Mouse (Mus musculus) kidney, postnatal 36 days (tissue): Measurements from ENCODE around the gene Rnf187.

Experiments
- DNase-seq, 2 experiments: peaks; one replicate each; pipeline ENCODE4 v3.0.0; 2021 to 2022; ENCODE audit warnings: mixed read lengths in 2 of 2

Rnf187 gene

DNA sequence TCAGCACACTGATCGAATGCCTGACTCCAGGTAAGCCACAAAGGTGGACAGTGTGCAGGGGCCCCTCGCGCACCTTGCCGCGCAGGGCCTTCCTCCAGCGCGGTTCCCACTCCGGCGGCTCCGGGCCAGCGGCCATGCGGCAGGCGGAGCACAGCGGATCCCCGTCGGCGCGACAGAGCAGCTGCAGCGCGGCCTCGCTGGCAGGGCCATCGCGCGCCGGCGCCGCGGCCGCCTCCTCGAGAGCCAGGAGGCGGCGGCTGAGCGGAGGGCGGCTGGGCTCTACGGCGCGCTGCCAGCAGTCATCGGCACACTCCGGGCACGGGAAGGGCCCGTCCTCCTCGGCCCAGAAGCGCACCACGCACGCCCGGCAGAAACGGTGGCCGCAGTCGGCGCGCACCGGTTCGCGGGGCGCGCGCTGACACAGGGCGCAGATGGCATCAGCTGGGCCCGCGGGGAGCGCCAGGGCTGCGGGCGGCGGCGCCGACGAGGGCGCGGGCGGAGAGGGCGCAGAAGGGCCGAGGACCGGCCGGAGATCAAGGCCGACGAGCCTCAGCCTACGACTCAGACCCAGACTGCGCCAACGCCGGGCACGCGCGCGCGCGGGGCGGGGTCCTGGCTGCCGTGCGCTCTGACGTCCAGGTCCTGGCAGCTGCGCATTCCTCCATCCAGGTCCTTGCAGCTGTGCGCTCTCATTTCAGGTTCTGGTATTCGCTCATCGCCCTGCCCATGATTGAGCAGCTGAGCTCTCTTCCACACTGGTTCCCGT is at the start of gene Rnf187:
Gene Rnf187 (minus strand): TSS at position 595 of the 766 bp plus-strand sequence.
- DNase-seq: peak; percentile 95 to 96

DNA sequence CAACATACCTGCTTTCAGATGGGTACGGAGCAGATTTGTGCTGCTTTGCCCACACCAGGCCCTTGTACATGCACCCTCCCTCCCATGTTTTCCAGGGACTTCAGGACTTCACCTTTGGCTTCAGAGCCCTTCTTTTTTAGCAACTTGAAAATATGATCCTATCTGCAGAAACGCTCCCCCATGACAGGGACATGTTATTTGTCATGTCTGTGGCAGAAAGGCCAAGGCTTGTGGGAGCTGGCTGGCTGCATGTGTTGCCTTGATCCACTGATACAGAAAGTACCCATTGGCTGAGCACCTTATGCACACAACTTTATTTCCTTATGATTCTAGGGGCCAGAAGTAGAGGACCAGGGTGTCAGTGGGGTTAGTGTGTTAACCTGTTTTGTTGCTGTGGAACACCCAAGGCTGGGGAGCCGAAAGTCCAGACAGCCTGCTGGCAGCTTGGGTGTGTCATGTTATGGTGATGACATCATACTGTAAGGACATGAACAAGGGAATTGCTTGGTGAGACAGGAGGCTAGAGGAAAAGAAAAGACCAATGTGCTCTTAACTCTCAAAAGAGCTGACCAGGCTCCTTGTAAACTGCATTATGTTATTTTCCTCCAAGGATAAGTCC is 46.7 kb upstream of the Rnf187 start:
- DNase-seq: no peak

DNA sequence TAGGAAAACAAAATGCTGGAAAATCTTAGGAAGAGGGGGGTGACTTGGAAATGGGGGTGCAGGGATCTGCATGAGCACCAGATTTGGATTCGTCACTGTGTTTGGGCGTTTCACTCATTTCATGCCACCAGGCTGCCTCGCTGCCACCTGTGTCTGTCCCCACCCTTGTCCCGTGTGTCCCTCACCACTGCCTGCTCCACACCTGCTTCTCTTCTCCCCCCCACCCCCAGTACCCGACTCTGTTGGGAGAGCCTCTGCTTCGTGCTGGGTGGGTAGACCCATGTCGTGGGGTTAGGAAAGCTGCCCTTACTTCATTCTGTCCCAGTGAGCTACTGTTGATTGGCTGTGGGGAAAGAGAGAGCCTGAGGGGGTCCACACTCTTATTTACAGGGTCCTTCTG is 45.9 kb upstream of the Rnf187 start:
- no peak for DNase-seq

DNA sequence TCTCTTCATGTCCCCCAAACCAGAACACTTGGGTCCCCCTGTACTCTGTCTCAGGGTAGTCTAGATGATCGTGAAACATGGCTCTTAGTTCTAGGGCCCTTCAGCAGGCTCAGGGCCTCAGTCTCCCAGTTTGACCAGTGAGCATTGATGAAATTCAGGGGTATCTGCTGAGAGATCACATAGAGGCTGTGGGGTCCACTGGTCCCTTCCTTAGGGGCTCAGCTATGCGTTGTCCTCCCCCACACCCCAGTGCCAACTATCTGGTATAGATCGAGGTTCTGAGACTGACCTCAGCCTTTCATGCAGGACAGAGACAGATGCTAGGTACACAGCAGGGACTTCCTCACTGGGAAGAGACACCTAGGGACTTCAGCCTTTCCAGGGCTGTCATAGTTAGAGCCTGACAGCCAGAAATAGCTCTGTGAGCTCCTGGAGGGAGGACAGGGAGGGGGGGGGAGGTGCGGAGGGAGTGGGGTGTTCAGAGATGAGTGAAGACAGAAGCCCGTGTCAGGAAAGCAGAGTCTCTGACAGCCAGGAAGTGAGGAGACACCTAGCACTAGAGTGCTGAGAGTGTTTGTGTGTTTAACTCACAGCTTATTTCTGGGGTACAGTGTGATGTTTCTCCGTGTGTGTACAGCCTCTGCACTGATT is 45.1 kb upstream of the Rnf187 start:
- DNase-seq: no peak

DNA sequence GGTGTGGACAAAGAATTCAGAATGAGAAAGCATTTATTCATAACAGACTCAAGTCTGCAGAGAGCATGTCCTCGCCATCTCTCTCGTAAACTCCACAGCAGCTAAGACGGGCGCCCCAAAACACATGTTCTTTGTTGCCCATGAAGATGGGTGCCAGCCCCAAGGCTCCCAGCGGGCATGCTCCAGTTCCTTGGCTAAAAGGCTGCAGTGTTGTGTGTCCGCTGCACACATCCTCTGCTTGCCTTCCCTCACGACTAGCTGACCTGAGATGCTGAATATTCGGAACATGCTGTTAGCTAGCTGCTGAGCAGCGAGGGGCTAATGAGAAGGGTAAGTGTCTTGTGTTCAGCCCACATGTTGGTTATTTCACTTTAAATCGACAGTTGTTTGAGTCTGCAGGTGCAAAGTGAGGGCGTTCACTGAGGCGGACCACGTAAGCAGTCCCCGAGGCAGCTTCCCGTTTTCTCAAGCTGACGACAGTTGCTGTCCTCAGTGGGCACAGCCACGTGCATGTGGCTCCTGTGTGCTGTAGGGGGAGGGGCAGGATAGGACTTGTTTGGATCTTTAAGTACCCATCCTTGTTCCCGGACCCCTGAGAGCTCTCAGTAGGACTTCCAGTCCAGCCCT is 43.9 kb upstream of the Rnf187 start:
- no peak for DNase-seq

DNA sequence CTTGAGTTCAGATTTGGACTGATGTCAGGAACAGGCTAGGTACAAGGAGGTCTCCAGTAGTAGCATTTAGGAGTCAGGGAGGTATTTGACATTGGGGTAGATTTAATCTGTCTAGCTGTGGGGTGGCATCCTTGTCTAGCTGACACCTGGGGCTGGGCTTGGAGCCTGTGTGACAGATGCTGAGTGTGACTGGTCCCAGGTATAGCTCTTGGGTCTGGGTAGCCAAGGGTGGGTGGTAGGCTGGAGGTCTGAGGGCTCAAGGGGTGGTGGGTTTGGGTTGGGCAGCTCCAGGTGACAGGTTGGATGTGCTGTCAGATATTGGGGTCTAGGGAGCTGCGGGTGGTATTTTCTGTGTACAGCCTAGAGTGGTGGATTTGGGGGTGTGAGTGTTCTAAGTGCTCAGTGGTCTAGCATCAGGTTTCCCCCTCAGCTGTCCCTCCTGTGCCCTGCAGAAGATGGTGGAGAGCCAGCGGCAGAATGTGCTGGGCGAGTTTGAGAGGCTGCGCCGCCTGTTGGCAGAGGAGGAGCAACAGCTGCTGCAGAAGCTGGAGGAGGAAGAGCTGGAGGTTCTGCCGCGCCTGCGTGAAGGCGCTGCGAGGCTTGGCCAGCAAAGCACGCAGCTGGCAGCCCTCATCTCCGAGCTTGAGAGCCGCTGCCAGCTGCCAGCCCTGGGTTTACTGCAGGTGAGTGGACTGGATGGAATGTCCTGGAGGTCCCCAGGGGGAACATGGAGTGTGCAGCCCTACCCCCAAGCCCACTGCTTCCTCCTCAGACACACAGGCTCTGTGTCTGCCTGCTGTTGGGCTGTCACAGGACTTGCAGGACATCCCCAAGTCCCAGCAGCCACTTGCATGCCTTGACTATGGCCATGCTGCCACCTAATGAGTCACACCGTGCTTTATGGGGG is 43.1 kb upstream of the Rnf187 start:
- peak; percentile 38 to 71 for DNase-seq

DNA sequence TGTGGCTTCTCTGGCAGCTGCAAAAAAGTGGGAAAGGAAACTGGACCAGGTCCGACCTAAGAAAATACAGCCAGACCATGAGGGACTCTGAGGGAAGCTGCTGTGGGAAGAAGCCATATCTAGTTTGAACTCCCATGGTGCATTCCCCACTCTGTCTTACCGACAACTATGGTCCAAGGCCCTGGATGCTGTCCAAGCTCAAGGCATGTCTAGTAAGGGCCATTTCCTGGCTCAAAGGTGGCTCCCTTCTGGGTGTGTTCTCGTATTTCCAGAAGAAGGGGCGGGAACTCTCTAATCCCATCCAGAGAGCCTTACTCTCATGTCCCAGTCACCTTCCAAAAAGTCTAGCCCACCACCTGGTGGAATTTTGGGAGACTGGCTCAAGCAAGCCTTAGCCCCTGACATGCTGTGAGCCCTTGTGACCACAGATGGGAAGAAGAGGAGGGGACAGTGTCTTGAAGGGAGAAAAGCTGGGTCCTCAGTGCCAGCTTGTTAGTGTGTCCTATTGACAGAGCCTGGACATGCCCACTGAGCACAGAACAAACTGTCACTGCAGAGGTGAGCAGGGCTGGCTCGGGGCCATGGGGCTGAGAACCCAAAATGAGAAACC is 41.8 kb upstream of the Rnf187 start:
- peak; percentile 79 to 87 for DNase-seq

DNA sequence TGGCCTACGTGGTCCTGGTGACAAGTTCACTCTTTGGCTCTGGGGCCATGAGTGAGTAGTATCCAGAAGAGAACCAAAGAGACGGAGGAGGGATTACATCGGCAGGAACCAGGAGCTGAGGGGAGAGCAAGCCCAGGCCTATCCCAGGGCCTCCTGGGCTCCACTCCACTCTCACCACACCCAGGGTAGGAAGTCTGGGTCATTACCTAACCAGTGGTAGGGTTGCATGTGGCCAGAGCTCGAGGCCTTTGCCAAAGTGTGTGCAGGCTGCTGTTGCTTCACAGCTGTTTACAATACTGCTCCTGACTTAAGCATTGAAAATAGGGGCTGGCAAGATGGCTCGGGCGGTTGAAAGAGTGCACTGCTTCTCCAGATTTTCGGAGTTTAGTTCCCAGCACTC is 40.9 kb upstream of the Rnf187 start:
- DNase-seq: no peak

DNA sequence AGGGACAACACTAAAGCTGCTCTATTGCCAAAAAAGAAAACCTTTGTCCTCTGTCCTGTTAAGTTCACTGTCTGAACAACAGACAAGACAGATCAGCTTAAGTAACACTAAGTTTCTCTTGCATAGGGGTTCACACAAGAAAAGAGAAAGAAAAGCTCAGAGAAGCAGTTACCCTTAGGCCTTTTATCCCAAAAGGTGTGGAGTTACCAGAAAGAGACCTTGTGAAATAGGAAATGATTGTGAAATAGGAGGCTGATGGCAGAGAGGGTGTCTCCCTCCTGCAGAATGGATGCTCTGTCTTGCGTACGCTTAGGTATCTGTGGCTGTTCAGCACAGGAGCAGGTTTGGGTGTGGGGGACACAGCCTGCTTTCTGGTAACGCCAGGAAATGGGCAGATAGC is 40.5 kb upstream of the Rnf187 start:
- DNase-seq: no peak

DNA sequence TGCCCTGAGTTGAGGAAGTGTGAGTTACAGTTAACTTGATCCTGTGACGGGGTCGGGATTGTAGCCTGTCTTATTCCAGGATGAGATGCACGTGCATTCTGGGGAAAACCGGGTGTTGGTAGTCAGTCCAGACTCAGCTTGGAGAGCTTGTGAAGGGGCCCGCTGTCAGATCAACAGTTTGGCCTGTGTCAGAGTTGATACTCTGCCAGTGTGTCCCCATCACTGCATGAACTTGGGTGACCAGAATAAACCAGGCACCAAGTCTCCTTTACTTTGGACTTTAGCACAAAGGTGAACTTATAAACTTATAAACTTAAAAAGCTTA is 40.0 kb upstream of the Rnf187 start:
- DNase-seq: peak in 1 of 2 experiments; percentile 27

DNA sequence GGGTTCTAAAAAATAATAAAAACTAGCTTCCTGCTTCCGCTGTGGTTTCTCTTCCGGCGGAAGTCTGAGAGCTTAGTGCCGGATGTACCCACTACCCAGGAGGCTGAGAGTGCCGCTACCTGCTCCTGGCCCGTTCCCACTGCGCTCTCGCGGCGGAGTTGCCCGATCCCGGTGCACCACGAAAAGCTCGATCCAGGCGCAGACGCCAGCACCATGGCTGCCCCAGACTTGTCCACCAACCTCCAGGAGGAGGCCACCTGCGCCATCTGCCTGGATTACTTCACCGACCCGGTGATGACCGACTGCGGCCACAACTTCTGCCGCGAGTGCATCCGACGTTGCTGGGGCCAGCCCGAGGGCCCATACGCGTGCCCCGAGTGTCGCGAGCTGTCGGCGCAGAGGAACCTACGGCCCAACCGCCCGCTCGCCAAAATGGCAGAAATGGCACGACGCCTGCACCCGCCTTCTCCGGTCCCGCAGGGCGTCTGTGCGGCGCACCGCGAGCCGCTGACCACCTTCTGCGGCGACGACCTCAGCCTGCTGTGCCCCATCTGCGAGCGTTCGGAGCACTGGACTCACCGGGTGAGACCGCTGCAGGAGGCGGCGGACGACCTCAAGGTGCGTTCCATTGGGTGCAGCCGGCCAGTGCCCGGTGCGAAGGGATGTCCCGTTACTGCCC is 39.5 kb upstream of the Rnf187 start, which contains the start of gene Trim11:
Gene Trim11 (plus strand): TSS at position 67 of the 679 bp plus-strand sequence.
- peak; percentile 73 to 78 for DNase-seq

DNA sequence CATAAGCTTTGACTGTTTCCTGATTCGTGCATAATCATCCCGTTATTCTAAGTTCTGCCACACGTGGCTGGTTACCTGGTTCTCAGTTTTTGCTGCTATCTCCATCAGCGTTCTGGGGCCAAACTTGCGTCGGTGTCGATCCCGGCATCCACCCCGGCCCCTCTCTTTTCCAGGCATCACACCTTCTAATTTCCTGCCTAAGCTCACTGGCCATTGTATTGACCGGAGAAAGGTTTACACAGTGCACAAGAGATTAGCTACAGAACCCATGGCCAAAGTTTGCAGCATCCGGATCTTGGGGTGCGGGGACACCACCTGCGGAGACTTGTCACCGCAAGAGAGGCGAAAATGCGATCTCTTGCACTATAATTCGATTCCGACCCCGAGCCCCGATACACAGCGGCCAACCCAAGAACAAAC is 38.9 kb upstream of the Rnf187 start:
- no peak for DNase-seq

DNA sequence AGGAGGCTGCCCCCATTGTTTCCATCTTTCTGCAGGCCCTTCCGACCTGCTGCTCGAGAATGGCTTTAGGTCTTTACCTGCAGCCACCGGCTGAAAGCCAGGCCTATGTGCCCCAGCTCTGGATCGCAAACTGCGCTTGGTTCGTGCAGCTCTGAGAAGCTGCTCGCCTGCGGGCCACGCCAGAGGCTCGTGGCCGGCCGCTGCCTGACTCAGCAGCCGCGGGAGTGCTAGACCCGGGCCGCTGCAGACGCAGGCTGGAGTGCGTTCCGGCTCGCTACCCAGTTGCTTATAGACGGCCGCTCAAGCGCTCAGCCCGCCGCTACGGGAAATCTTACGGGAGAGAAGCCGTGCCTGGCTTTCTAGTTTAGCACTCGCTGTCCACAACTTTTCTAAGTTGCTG is 38.4 kb upstream of the Rnf187 start:
- DNase-seq: peak; percentile 40 to 66

DNA sequence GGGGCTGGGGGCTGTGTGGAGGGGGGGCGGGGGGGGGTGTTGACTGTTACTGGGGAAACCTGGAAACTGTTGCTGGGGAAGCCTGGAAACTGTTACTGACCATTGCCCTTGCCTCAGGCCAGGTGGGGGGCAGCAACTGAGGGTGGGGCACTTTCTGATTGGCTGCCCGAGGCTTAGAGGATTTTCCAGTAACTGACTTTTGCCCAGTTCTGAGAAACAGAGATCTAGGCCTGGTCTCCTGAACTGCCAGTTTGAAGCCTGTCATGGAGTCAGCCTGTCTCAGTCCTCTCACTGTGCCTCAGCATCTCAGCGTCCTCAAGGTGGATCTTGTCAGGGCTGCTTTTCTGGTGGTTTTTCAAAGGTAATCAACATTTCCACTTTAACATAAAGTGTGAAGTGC is 35.7 kb upstream of the Rnf187 start:
- DNase-seq: peak; percentile 37 to 74

DNA sequence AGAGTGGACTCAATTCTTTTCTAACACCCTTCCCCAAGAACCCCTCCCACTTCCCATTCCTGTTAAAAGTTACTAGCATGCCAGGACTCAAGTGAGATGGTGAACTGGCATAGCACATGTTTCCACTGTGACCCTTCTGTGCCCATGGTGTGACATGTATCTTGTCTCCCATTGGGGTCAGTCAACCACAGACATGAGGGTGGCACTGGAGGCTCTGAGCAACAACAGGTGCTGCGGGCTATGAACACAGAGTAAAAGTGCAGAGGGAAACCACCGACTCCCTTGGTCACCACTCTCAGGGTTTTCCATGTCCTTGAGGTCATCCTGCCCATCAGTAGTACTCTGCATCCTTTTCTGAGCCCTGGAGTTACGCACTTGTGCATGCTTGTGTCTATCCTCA is 33.1 kb upstream of the Rnf187 start:
- DNase-seq: no peak

DNA sequence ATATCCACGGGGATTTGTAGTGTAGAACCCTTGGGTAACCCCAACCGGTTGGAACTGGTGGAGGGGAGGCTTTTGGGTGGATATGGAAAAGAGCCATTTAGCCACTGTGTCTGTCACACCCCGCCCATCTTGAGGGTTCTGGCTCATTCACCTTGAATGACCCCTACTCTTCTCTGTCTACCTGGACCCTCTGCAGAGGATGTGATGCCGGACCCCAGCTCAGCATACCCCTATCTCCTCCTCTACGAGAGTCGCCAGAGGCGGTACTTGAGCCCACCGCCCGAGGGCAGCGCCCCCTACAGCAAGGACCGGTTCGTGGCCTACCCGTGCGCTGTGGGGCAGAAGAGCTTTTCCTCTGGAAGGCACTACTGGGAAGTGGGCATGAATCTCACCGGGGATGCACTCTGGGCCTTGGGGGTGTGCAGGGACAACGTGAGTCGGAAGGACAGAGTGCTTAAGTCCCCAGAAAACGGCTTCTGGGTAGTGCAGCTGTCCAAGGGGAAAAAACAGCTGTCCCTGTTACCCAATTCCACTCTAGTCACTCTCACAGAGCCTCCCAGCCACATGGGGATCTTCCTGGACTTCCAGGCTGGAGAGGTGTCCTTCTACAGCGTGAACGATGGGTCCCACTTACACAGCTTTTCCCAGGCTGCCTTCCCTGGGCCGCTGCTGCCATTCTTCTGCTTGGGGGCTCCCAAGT is 32.3 kb upstream of the Rnf187 start:
- DNase-seq: no peak

DNA sequence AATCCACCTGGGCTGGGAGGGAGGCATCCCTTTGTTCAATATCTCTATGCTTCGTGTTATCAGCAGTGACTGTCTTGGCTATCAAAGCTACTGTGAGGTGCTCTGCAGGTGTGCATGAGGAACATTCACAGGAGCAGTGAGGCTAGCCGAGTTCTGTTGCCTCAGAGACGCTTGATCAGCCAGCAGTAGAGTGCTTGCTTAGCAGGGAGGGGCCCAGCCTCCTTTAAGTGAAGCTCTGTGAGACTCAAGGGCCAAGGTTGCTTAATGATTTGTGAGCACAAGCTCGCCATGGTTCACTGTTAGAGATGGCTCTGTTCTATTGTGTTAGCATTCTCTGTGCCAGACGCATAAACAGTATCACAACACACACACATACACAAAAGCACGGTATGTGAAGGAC is 30.9 kb upstream of the Rnf187 start:
- peak; percentile 73 to 76 for DNase-seq

DNA sequence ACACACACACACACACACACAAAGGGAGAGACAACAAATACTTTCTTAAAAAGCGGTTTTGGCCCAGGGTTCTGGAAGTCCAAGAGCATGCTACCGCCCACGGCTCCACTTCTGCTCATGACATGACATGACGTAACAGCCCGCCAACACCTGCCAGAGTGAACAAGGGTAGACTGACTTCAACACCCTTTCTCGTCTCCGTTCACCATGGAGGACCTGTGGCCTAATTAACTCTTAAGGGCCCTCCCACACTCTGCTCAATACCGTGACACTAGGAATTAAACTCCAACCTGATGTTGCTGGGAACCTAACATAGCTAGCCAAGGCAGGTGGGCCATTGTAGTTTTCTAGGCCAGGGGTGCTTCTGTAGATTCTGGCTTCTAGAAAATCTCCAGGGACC is 30.3 kb upstream of the Rnf187 start:
- peak; percentile 43 to 51 for DNase-seq

DNA sequence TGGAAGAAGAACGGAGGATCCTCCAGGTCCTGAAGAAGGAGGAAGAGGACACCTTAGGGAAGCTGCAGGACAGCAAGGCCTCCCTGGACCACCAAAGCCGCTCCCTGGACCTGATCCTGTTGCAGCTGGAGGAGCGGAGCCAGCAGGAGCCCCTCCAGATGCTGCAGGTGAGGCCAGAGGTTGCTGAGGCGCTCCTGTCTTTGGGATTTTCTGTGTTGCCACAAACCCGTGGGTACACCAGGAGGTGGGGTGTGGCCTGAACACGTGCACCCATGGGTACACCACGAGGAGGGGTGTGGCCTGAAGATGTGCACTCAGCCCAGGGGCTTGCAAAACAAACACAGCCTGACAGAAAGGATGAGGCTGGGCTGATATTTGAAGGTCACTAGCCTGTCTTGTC is 29.8 kb upstream of the Rnf187 start:
- no peak for DNase-seq

DNA sequence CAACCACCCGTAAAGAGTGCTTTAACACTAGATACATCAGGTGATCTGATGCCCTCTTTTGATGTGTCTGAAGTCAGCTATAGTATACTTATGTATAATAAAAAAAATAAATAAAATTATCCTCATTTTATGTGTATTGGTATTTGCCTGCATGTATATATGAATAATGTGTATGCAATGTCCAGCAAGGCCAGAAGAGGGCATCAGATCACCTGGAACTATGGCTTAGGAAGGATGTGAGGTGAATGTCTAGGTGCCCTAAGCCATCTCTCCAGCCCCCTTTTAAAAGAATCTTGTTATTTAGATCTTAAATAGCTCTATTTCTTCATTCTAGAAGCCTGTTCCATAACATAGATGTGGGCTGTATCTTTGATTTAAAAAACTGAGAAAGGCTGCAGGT is 28.6 kb upstream of the Rnf187 start:
- DNase-seq: peak; percentile 46 to 66
